Mouse (Mus musculus) ES-Bruce4 (cell line): ENCODE data around the gene Dlgap1. TPM values are rescaled to one million over a fixed set of nuclear protein-coding genes. Genes with fewer than 3 reads are reported as not detected.

ENCODE experiments used
- H3K27ac ChIP-seq: 2 replicates; pipeline ENCODE4 v1.5.1; 2012; ENCODE audit warnings: low read length, inconsistent platforms; ENCODE audit not compliant: insufficient read depth
- H3K27me3 ChIP-seq: 2 replicates; pipeline ENCODE4 v1.6.1; 2012; ENCODE audit warnings: mild to moderate bottlenecking, low read length, inconsistent platforms; ENCODE audit not compliant: control insufficient read depth, poor library complexity, insufficient read depth, severe bottlenecking
- H3K36me3 ChIP-seq: 2 replicates; pipeline ENCODE4 v1.6.1; 2012; ENCODE audit warnings: inconsistent platforms, mild to moderate bottlenecking, low read length, moderate library complexity; ENCODE audit not compliant: control insufficient read depth, poor library complexity, insufficient read depth, severe bottlenecking
- H3K4me1 ChIP-seq: one replicate; pipeline ENCODE4 v1.8.1; 2011; ENCODE audit warnings: low read length; ENCODE audit not compliant: control insufficient read depth, insufficient read depth
- H3K4me3 ChIP-seq: 2 replicates; pipeline ENCODE4 v1.5.1; 2011; ENCODE audit warnings: low read depth, mild to moderate bottlenecking, low read length
- H3K9ac ChIP-seq: 2 replicates; pipeline ENCODE4 v1.6.1; 2012; ENCODE audit warnings: low read depth, mild to moderate bottlenecking, inconsistent platforms; ENCODE audit not compliant: poor library complexity, severe bottlenecking
- H3K9me3 ChIP-seq: replicated peaks from 2 replicates; pipeline ENCODE4 v1.6.1; 2012; ENCODE audit warnings: mild to moderate bottlenecking, low read length, inconsistent platforms; ENCODE audit not compliant: control insufficient read depth, poor library complexity, insufficient read depth, severe bottlenecking
- CTCF ChIP-seq: IDR thresholded peaks from one replicate; pipeline ENCODE4 v1.8.1; 2011; ENCODE audit warnings: low read depth, low read length
- EP300 ChIP-seq: IDR thresholded peaks from 2 replicates; pipeline ENCODE4 v1.6.1; 2011; ENCODE audit warnings: low read depth, low read length; ENCODE audit not compliant: insufficient read depth
- POLR2A ChIP-seq: IDR thresholded peaks from one replicate; pipeline ENCODE4 v1.8.1; 2011; ENCODE audit warnings: low read length; ENCODE audit not compliant: insufficient read depth
- polyA plus RNA-seq: library from polyadenylated mRNA; stranded (reverse); fragments of >200 nt; gene quantifications from 2 replicates; pipeline ENCODE4 v1.2.4, GENCODE M21; 2011; ENCODE audit warnings: low read depth; ENCODE audit not compliant: missing spikeins, insufficient read depth, insufficient read length

The Dlgap1 gene
- polyA plus RNA-seq, 1 experiment: 1.2 TPM

- no peak overlapping the region for H3K27ac ChIP-seq
- no peaks in the 10 kb centered on the region for H3K9me3 ChIP-seq
- H3K4me1 ChIP-seq: no peaks in the 10 kb centered on the region
- no peak for TF ChIP-seq EP300
- H3K4me3 ChIP-seq: no peak overlapping the region
- H3K36me3 ChIP-seq: no peaks in the 10 kb centered on the region
- no peaks in the 10 kb centered on the region for H3K27me3 ChIP-seq
- no peak overlapping the region for H3K9ac ChIP-seq
Measured at GRCm38 (mm10) chr17:70020376-70020775, 51.5 kb downstream of the Dlgap1 start.

- no peak for TF ChIP-seq CTCF
- TF ChIP-seq EP300: no peak
- TF ChIP-seq POLR2A: no peak
- Histone ChIP-seq H3K27me3 (no peaks in the 10 kb centered on the region), H3K4me1 (no peaks in the 10 kb centered on the region), H3K4me3 (no peak overlapping the region), H3K9me3 (no peaks in the 10 kb centered on the region), H3K9ac (no peak overlapping the region), H3K27ac (no peak overlapping the region), H3K36me3 (no peaks in the 10 kb centered on the region)
Measured at GRCm38 (mm10) chr17:70022618-70023017, 53.7 kb downstream of the Dlgap1 start.

GRCm38 (mm10) chr17:70034862-70035261 lies 66.0 kb downstream of the Dlgap1 start:
- no peak overlapping the region for H3K9ac ChIP-seq
- H3K36me3 ChIP-seq: no peaks in the 10 kb centered on the region
- H3K27me3 ChIP-seq: no peaks in the 10 kb centered on the region
- TF ChIP-seq POLR2A: no peak
- no peak for TF ChIP-seq EP300
- no peak for TF ChIP-seq CTCF
- H3K4me3 ChIP-seq: no peak overlapping the region
- no peak overlapping the region for H3K27ac ChIP-seq
- H3K9me3 ChIP-seq: no peaks in the 10 kb centered on the region
- H3K4me1 ChIP-seq: no peaks in the 10 kb centered on the region

GRCm38 (mm10) chr17:70040751-70041430 lies 72.0 kb downstream of the Dlgap1 start:
- Histone ChIP-seq H3K4me1 (no peaks in the 10 kb centered on the region), H3K4me3 (no peak overlapping the region), H3K9ac (no peak overlapping the region), H3K27ac (no peak overlapping the region), H3K9me3 (no peaks in the 10 kb centered on the region), H3K36me3 (no peaks in the 10 kb centered on the region), H3K27me3 (no peaks in the 10 kb centered on the region)
- no peak for TF ChIP-seq CTCF
- TF ChIP-seq POLR2A: no peak
- TF ChIP-seq EP300: no peak

- Histone ChIP-seq H3K4me3 (no peak overlapping the region), H3K36me3 (no peaks in the 10 kb centered on the region), H3K4me1 (no peaks in the 10 kb centered on the region), H3K9ac (no peak overlapping the region), H3K27ac (no peak overlapping the region), H3K27me3 (no peaks in the 10 kb centered on the region), H3K9me3 (no peaks in the 10 kb centered on the region)
- no peak for TF ChIP-seq EP300
- TF ChIP-seq POLR2A: no peak
- no peak for TF ChIP-seq CTCF
Measured at GRCm38 (mm10) chr17:70068281-70068680, 99.4 kb downstream of the Dlgap1 start.

GRCm38 (mm10) chr17:70072066-70072465 lies 103.2 kb downstream of the Dlgap1 start:
- H3K27me3 ChIP-seq: no peaks in the 10 kb centered on the region
- H3K4me1 ChIP-seq: no peaks in the 10 kb centered on the region
- H3K9ac ChIP-seq: no peak overlapping the region
- H3K36me3 ChIP-seq: no peaks in the 10 kb centered on the region
- no peak overlapping the region for H3K4me3 ChIP-seq
- H3K9me3 ChIP-seq: no peaks in the 10 kb centered on the region
- TF ChIP-seq EP300 (no peak), POLR2A (no peak), CTCF (no peak)
- H3K27ac ChIP-seq: no peak overlapping the region
